14 mouse cellular contexts compared by ENCODE assay signal in the genomic region with DNA sequence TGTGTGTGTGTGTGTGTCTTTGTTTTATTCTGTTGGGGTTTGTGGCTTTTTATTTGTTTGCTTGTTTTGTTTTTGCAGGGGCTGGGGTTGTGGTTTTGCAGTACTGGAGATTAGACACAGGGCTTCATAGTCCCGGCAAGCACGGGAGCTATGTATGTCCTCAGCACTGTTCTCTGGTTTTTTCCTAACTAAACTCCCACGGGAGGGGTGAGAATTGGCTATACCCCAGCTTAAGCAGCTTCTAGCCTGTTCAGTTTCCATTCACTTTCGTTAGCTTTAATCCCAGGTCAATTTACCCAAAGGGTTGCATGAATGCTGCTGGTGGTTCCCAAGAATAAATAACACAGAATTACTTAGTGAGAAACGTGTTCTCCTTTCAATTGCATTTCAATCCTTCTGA.
"Had no signal": no experiment of that assay in that cellular context is flagged by ENCODE, and none has a peak within 500 bp of the region (broad histone marks: within the 10 kb centered on the region; RNA-seq: fewer than 3 reads in every experiment).

No protein-coding gene starts in this region.

- H3K9ac ChIP-seq: kidney, embryonic 15.5 days; liver, embryonic 13.5 days; neural tube, embryonic 13.5 days had no signal

- H3K4me1 ChIP-seq: liver, embryonic 13.5 days; neural tube, embryonic 13.5 days had no signal

- H3K27me3 ChIP-seq: liver, embryonic 13.5 days had no signal

- H3K9me3 ChIP-seq: kidney, embryonic 15.5 days; liver, embryonic 13.5 days; neural tube, embryonic 13.5 days had no signal

- H3K27ac ChIP-seq: kidney, embryonic 15.5 days; left cerebral cortex, adult 2 months; liver, embryonic 13.5 days; neural tube, embryonic 13.5 days had no signal

- H3K4me3 ChIP-seq: kidney, embryonic 15.5 days; left cerebral cortex, adult 2 months; liver, embryonic 13.5 days; myocyte; neural tube, embryonic 13.5 days had no signal

- H3K36me3 ChIP-seq: kidney, embryonic 15.5 days; liver, embryonic 13.5 days; neural tube, embryonic 13.5 days had no signal

- DNase-seq: kidney, adult 8-10 months; kidney, postnatal 10 days; kidney, postnatal 36 days; layer of hippocampus, postnatal 36 days; liver, embryonic 13.5 days; lung, adult 2 months; lung, postnatal 14 days; lung, postnatal 4 days; thymus, adult 18-20 months; thymus, postnatal 36 days had no signal

- H3K4me2 ChIP-seq: kidney, embryonic 15.5 days; liver, embryonic 13.5 days; neural tube, embryonic 13.5 days had no signal
